Mouse (Mus musculus) lung, adult 2 months (tissue): ENCODE measurements around the gene Ifnl3.

ENCODE experiments used
- CTCF ChIP-seq: fragments of 200-500 bp; IDR thresholded peaks from 2 replicates; pipeline ENCODE4 v1.5.1; 2011; ENCODE audit warnings: mild to moderate bottlenecking, low read length, control low read depth; ENCODE audit not compliant: insufficient read depth
- POLR2A ChIP-seq: fragments of 200-500 bp; IDR thresholded peaks from 2 replicates; pipeline ENCODE4 v1.6.1; 2011; ENCODE audit warnings: low read depth, mild to moderate bottlenecking, control low read depth, low read length, borderline replicate concordance; ENCODE audit errors: extremely low read depth

DNA sequence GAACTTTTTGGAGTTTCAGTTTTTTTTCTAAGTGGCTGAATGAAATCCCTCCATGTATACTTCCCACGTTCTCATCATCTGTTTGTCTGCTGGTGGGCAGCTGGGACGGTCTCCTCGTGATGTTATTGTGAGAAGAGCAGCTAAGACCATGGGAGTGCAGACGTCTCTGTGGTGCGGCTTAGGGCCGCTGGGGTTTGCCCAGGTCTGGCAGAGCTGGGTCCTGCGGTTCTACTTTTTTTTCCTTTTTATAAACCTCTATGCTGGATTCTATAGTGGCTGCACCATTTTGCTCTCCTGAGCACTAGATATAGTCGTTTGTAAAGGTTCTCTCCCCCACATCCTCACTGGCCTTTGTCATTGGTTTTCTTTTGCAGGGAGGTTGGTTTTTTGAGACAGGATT is 11.2 kb upstream of the Ifnl3 start:
- TF ChIP-seq POLR2A (no peak), CTCF (no peak)
